In the genomic region with DNA sequence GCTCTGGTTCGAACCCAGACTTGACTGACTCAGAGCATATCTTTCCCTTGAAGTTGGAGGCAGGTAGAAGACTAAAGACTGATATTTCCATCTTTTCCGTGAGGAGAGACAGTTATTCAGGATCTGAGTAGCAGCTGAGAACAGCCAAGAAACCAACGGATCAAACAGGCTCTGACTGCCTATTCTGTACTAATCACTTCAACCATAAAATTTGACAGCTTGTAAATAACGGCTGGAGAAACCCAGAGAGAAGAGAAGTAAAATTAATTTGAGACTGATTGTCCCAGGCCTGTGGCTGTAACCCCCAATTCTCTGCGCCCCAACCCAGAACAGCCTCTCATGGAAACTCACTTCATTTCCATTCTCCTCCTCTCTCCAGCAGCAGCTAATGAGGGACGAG, we compare ENCODE assay signal across 44 mouse cellular contexts. TPM values are rescaled to one million over a fixed set of nuclear protein-coding genes. Genes with fewer than 3 reads are reported as not detected.
"Had no signal": no experiment of that assay in that cellular context is flagged by ENCODE, and none has a peak within 500 bp of the region (broad histone marks: within the 10 kb centered on the region; RNA-seq: fewer than 3 reads in every experiment).

No protein-coding gene starts in this region.

- DNase-seq: heart, postnatal 10 days; heart, postnatal 14 days; heart, postnatal 36 days; heart, postnatal 4 days; kidney, adult 11 months; kidney, adult 18-20 months; kidney, adult 2 months; kidney, adult 8-10 months; kidney, adult 9 months; kidney, postnatal 10 days; kidney, postnatal 14 days; kidney, postnatal 25 days; kidney, postnatal 36 days; kidney, postnatal 4 days; layer of hippocampus, adult 9-11 months; layer of hippocampus, postnatal 36 days had no signal

- H3K36me3 ChIP-seq: heart, embryonic 10.5 days; heart, embryonic 12.5 days; heart, embryonic 13.5 days; heart, embryonic 15.5 days; hindbrain, embryonic 10.5 days; hindbrain, embryonic 12.5 days; hindbrain, embryonic 13.5 days; hindbrain, embryonic 15.5 days; intestine, embryonic 15.5 days; kidney, embryonic 15.5 days had no signal

- ATAC-seq: hindbrain, embryonic 16.5 days; hindbrain, postnatal 0 days; inflammation-experienced regulatory T-cells, adult 6 months; intestine, embryonic 15.5 days; intestine, embryonic 16.5 days; intestine, postnatal 0 days had no signal

- H3K9ac ChIP-seq: heart, embryonic 12.5 days; heart, embryonic 13.5 days; heart, embryonic 15.5 days; hindbrain, embryonic 12.5 days; hindbrain, embryonic 13.5 days; hindbrain, embryonic 14.5 days; hindbrain, embryonic 15.5 days; intestine, embryonic 15.5 days; kidney, embryonic 15.5 days had no signal

- H3K27ac ChIP-seq: heart, embryonic 10.5 days; heart, embryonic 13.5 days; heart, embryonic 15.5 days; hindbrain, embryonic 10.5 days; hindbrain, embryonic 12.5 days; hindbrain, embryonic 13.5 days; hindbrain, embryonic 14.5 days; hindbrain, embryonic 15.5 days; hindbrain, postnatal 0 days; intestine, embryonic 15.5 days; kidney, embryonic 15.5 days; kidney, postnatal 0 days; layer of hippocampus, adult 2 months had no signal

- H3K4me1 ChIP-seq: heart, embryonic 10.5 days; heart, embryonic 12.5 days; heart, embryonic 13.5 days; heart, embryonic 15.5 days; hindbrain, embryonic 12.5 days; hindbrain, embryonic 15.5 days; intestine, embryonic 15.5 days; kidney, embryonic 15.5 days had no signal

- H3K4me2 ChIP-seq: heart, embryonic 11.5 days; heart, embryonic 12.5 days; heart, embryonic 13.5 days; heart, embryonic 15.5 days; hindbrain, embryonic 12.5 days; hindbrain, embryonic 13.5 days; hindbrain, embryonic 14.5 days; hindbrain, embryonic 15.5 days; intestine, embryonic 15.5 days; kidney, embryonic 15.5 days had no signal

- H3K4me3 ChIP-seq: heart, embryonic 10.5 days; heart, embryonic 12.5 days; heart, embryonic 13.5 days; heart, embryonic 15.5 days; hindbrain, embryonic 10.5 days; hindbrain, embryonic 12.5 days; hindbrain, embryonic 13.5 days; hindbrain, embryonic 15.5 days; intestine, embryonic 15.5 days; kidney, embryonic 15.5 days; layer of hippocampus, adult 2 months had no signal

- H3K9me3 ChIP-seq: heart, embryonic 15.5 days; hindbrain, embryonic 10.5 days; hindbrain, embryonic 15.5 days; intestine, embryonic 15.5 days; kidney, embryonic 15.5 days had no signal

- H3K27me3 ChIP-seq: heart, embryonic 15.5 days; intestine, embryonic 15.5 days had no signal

RNA-seq across cellular contexts. Expression of a gene that starts 26.2 kb away (rescaled TPM):
- total RNA-seq: heart, postnatal 10 days; heart, postnatal 14 days; heart, postnatal 25 days; heart, postnatal 36 days; heart, postnatal 4 days; hematopoietic stem cell, adult 5-6 weeks had no signal
- polyA plus RNA-seq: heart, embryonic 10.5 days; heart, embryonic 11.5 days; heart, embryonic 12.5 days; heart, embryonic 13.5 days; heart, embryonic 14.5 days; heart, embryonic 15.5 days; heart, embryonic 16.5 days; heart, postnatal 0 days; inflammation-experienced regulatory T-cells, adult 6 months; intestine, embryonic 14.5 days; intestine, embryonic 15.5 days; intestine, embryonic 16.5 days; intestine, postnatal 0 days; kidney, adult 2 months; kidney, embryonic 14.5 days; kidney, embryonic 15.5 days; kidney, embryonic 16.5 days; kidney, postnatal 0 days; large intestine, adult 2 months had no signal
